Mouse (Mus musculus) activated CD4-positive, CD25-positive, alpha-beta regulatory T cell, adult 4 months (primary cell): ENCODE data around the gene Grifin. TPM values are rescaled to one million over a fixed set of nuclear protein-coding genes. Genes with fewer than 3 reads are reported as not detected.

Experiments
- ATAC-seq: one replicate; pipeline ENCODE4 v1.8.0; 2017
- polyA plus RNA-seq, 2 experiments: library from polyadenylated mRNA; unstranded; fragments of 100-300 nt; shearing (Covaris generic); gene quantifications; one replicate each; pipeline ENCODE4 v1.2.1; 2017

Gene Grifin
- polyA plus RNA-seq = 1 to 10 TPM in 1 of 2 experiments, under 1 TPM in 1; 0.98 to 3.8 TPM

GRCm38 (mm10) chr5:140564896-140565295 is at the start of gene Grifin:
Gene Grifin (minus strand): TSS chr5:140565071.
- ATAC-seq = no peak

GRCm38 (mm10) chr5:140614141-140614540 is 49.3 kb upstream of the Grifin start:
- ATAC-seq = no peak

GRCm38 (mm10) chr5:140612191-140612590 is 47.3 kb upstream of the Grifin start:
- no peak for ATAC-seq

GRCm38 (mm10) chr5:140611611-140612185 is 46.8 kb upstream of the Grifin start:
- no peak for ATAC-seq

GRCm38 (mm10) chr5:140611021-140611583 is 46.2 kb upstream of the Grifin start:
- no peak for ATAC-seq

GRCm38 (mm10) chr5:140610273-140611011 is 45.6 kb upstream of the Grifin start:
- ATAC-seq = peak; percentile 12

- ATAC-seq = peak; percentile 42
These were observed 44.8 kb upstream of the Grifin start for GRCm38 (mm10) chr5:140609511-140610272.

- ATAC-seq = no peak
These were observed 43.8 kb upstream of the Grifin start for GRCm38 (mm10) chr5:140608634-140609015.

GRCm38 (mm10) chr5:140607836-140608633 is 43.2 kb upstream of the Grifin start:
- ATAC-seq = peak; percentile 12

GRCm38 (mm10) chr5:140607001-140607835 is 42.3 kb upstream of the Grifin start, which contains the start of gene Lfng:
Gene Lfng (plus strand): TSS chr5:140607320.
- peak; percentile 55 for ATAC-seq

- ATAC-seq = no peak
These were observed 41.5 kb upstream of the Grifin start for GRCm38 (mm10) chr5:140606386-140606785.

GRCm38 (mm10) chr5:140605228-140605627 is 40.4 kb upstream of the Grifin start:
- ATAC-seq = no peak

GRCm38 (mm10) chr5:140604386-140604785 is 39.5 kb upstream of the Grifin start:
- no peak for ATAC-seq

GRCm38 (mm10) chr5:140602540-140602939 is 37.7 kb upstream of the Grifin start:
- no peak for ATAC-seq

GRCm38 (mm10) chr5:140601712-140602111 is 36.8 kb upstream of the Grifin start:
- ATAC-seq = no peak

- no peak for ATAC-seq
These were observed 35.1 kb upstream of the Grifin start for GRCm38 (mm10) chr5:140599939-140600338.

GRCm38 (mm10) chr5:140597787-140598186 is 32.9 kb upstream of the Grifin start:
- ATAC-seq = peak; percentile 17

GRCm38 (mm10) chr5:140596927-140597588 is 32.2 kb upstream of the Grifin start:
- ATAC-seq = peak; percentile 76

GRCm38 (mm10) chr5:140596426-140596825 is 31.6 kb upstream of the Grifin start:
- peak; percentile 55 for ATAC-seq

GRCm38 (mm10) chr5:140594846-140595245 is 30.0 kb upstream of the Grifin start:
- no peak for ATAC-seq
